Mouse (Mus musculus) adrenal gland, postnatal 14 days (tissue): Measurements from ENCODE around the gene Notch2. TPM values are rescaled to one million over a fixed set of nuclear protein-coding genes. Genes with fewer than 3 reads are reported as not detected.

ENCODE experiments used
- DNase-seq: peaks from one replicate; pipeline ENCODE4 v3.0.0; 2021; ENCODE audit warnings: mixed read lengths
- total RNA-seq: library from RNA; stranded (reverse); gene quantifications from 2 replicates; pipeline ENCODE4 v1.2.3, GENCODE M21; 2021

Notch2 gene
- total RNA-seq, 1 experiment from 2014 or later: 46.7 TPM

DNA sequence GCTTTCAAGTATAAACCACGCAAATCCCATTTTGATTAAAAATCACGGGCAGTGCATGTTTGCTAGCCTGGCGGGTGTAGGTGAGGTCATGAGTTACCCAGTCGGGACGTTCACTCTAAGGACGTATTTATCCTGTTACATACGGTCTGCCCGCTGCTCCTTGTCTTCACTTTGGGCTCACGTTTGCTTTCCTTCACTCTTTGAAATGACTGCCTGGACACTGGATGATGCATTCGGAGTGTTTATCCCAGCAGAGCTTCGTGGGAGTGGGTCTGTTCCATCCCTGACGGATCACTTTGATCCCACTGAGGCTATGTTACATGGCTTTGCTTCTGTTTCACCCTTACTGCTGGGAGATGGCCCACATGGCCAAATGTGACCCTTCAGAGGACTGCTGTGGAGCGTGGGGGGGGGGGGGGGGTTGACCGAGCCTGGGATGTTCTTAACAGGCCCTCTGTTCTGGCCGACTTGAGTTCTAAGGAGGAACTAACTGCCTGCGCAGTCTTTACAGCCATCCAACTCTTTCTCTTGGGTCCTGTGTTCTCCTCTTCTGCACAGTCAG is 38.2 kb downstream of the Notch2 start:
- no peak for DNase-seq

DNA sequence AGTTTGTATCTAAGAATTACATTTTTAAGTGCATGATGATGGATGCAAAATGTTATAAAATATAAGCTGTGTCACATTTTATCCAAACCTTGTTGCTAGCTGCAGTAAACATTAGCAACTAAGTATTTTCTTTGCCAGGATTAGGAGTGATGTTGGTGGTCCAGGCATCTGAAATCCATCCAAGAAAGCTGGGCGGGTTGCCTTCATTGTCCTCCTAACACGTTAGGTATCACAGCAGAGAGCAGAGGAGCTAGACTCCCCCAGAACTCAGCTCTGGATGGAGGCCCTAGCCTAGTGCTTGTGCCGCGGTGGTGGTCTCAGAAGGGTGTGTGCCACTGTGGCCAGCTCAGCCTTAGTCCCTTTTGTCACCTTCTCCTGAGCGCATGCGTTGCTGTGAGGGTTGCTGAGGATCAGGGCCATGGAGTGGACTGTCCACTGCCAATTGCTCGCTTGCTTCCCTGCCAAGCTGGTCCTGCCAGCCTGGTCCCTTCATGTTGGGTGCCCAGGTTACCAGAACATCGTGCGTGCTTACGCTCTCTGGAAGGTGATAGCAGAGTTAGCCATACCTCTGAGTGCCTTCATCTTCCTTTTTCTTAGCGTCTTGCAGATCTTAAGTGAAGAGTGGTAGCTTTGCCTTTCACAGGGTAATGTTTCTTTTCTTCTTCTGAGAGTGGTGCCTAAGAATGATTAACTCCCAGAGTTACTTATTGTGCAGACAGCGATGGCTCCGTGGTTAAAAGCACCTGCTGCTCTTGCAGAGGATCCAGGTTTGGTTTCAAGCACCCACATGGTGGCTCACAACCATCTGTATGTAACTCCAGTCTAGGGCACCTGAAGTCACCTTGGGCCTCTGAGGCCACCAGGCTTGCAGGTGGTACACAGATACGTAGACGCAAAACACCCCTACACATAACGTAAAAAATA is 39.4 kb downstream of the Notch2 start:
- no peak for DNase-seq

DNA sequence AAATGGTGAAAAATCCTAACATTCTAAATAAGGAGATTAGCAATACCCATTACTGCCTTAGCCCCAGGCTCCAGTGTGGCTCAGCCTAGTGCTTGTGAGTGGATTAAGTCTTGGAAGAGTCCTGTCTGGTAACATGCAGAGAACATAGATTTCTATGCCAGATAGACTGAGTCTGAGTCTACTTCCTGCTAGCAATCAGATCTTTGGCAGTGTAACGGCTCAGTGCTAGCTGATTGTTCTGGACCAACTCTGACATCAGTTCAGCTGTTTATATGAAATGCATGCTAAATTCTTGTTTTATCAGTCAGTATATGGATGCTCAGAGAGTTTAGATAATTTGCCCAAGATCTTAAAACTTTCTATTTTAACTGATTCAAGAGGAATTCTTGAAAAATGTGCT is 40.5 kb downstream of the Notch2 start:
- no peak for DNase-seq

DNA sequence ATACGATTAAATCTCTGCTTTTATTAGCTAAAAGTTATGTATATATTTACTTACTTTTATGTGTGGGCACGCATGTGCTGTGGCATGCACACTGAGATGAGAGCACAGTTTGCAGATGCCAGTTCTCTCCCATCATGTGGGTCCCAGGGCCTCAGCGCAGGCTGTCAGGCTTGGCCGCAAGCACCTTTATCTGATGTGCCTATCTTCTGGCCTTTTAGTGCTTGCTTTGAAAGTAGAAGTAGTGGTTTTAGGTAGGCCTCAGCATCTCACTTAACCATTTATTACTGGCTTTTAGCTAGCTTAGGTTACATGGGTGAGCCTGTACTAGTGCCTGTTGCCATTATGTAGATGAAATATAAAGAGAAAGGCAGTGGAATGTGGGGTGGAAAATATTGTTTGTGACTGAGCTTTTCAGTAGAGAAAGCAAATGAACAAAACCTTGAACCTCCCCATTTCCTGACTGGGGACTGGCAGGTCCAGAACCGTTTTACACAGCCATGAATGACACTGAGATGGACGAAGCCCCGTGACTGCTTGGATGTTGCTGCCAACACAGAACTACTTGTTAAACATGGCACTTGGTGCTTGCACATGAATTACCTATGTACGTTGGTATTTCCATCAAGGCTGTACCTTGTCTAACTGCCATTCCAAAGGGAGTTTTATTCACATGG is 41.1 kb downstream of the Notch2 start:
- no peak for DNase-seq

DNA sequence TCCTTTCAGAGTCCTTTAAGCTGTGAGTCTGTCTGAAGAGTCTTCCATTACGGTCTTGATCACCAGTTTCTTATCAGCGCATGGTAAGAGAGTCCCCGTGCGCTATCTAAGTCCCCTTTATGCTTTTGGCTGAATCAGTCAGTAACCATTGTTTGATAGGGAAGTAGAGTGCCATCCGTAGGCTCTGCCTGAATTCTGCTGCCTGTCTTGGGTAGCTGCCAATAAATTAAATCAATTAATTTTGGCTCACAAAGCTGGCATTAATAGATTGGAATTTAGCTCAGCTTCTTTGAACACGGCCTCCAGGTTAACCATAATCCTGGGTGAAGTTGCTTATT is 41.6 kb downstream of the Notch2 start:
- DNase-seq: no peak

DNA sequence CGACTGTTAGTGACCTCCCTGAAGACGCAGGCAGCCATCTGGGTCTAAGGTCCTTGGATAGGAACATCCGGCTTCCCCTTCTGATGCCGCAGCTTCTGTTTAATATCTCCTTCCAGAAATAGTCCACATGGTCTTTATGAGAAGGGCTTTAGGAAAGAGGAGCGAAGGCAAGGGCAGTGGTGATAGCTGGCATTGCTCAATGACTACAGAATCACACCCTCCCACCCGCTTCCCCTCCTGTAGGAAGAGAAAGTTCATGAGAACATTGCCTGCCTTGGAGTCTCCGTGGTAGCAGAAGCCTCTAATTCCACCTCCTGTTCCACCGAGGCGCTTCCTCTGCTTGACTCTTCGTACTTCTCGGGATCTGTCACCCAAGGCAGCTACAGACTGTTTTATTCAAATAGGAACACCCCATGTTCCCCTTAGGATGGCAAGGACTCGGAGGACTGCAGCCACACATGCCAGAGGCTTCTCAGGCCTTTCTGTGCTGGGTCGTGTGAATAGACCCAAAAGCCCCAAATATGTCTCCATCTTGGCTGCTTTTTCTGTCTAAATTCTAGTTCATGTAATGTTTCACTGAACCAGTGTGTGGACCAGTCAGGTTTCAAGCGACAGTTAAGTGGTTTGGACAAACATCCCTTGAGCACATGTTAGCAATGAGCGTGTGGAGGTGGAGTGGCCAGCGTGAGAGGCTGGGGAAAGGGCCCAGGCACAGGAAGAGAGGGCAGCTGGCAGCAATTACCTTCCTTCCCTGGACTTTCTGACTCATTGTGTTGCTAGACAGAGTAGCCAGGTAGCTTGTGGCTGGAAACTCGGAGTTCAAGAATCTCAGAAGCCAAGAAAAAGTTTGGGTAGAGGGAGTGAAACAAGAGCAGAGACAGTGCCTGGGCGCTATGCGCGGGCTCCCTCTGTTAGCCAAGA is 42.7 kb downstream of the Notch2 start:
- no peak for DNase-seq

DNA sequence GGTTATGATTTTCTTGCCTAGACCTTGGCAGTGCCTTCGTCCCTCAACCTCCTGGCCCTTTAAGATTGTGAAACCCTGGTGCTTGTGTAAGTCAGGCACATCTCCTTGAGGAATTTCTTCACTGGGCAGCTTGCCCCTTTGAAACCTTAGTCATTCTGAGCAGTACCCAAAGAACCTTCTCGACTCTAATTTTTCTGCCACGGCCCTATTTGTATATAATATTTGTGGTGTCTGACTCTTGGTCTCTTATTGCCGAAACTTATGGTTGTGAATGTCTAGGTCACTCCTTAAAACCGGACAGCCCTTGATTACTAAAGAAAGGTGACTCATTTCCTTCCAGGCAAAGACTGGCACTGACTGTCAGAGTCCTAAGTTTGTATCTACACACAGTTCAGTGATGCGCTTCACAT is 43.6 kb downstream of the Notch2 start:
- peak; percentile 83 for DNase-seq

DNA sequence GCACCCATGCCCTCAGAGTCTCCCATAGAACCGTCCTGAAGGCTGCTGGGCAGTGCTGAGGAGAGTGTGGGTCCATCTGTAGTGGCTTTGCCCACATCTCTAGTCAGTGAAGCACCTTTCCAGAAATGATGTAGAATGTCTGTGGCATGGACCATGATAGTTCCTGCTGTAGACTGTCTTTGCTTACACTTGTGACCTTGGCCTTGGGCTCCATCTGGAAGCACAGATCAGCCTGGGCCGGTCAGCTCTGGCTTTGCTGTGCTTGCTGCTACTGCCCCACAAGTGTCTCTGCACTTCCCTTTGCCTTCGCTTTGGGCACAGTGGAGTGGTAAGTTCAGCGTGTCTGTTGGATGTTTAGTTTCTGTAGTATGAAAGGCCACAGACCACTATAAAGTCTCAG is 45.7 kb downstream of the Notch2 start:
- DNase-seq: peak; percentile 54

DNA sequence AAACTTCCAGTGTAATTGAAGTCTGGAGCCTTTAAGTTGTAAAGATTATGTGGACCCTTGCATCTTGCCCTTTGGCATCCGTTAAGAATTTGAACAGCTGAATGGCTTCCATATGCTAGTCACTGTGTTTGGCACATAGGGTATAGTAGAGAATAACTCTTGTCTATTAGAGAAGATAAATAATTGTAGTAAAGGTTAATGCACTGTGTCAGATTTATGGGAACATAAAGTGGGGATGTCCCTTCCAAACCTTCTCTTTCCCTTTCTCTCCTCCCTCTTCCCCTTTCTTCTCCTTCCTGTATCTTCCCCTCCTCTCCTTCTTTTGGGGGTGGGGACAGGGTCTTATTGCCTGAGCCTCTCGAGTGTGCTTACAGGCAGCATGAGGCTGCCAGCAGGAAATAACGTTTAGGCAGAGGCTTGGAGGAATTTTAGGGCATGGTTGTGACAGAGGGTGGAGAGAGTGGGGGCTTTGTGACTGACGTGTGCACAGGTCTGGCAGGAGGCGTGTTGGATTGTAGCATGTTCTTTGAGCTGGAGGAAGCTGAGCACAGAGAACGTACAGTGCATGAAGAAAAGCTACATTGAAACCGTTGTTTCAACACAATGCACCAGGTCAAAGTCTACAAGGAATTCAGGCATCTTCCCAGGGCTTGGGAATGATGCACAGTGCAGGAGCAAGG is 47.8 kb downstream of the Notch2 start:
- no peak for DNase-seq

DNA sequence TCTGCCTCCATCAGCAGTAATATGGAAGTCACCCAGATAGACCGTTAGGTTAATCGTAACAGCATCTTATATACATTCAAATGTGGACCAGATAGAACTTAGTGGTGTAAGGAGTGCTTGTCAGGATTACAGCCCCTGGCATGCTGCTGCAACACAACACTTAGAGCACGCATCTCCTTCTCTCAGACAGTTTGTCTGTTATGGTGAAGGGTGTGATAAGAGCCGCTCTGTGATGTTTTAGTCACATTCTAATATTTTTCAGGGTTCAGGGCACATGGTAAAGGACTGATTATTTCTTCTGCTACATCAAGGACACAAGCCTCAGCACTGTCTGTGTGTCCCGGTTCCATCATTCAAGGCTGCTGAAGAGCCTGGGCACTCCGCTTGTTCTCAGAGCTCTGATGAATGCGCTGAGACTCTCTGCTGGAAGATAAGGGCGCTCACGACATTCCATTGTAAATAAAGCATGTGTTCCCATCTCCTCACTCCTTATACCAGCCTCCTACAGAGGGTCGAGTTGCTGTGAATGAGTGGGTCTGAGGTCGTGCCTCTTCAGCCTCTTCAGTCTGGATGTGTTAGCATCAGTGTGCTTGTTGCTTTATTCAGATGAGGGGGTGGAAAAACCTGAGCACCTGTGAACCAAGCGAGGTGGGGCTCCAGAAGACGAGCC is 48.5 kb downstream of the Notch2 start:
- DNase-seq: peak; percentile 35

DNA sequence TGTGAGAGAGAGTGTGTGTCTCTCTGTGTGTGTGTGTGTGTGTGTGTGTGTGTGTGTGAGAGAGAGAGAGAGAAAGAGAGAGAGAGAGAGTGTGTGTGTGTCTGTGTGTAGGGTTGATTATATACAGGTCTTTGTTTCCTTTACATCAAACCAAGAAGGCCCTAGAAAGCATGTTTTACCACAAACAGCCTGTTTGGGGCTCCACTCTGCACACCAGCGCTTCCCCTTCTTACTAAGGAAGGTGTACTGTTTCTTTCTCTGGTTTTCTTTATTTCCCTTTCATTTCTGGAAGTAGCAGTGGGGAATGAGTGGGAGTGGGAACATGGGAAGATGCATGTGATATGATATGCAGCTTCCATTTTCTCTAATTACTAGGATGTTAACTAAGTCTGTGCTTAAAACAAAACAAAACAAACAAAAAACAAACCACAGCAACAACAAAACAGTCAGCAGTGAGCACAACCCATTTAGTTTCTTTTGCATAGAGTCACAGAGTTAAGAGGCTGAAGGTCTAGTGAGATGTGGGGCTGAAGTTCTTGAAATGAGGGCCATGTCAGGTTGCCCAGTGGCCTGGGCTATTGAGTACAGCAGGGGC is 49.4 kb downstream of the Notch2 start:
- DNase-seq: no peak

DNA sequence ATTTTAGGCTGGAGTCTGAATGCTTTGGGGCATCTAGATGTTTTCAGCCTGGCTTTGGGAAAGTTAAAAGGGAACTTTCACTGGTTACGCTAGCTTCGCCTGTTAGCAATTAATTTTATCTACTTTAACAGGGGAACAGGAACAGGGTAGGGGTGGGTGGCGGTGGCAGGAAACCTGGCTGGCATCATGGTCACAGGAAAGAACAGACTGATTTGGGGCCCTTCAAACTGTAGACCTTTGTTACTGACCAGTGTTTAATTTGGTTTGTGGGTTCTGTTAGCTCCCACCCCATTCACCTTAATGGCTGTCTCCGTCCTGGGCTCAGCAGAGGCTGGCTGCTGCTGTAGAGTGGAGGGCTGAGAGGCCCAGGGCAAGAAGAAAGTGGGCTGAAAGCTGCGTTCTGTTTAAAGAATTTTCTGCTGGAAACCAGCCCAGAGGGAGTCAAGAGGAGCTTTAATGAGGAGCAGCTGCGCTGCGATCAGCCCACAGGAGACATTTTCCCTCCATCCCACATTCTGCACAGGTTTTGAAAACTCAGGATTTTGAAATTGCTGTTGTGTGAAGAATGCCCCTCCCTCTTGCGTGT is 50.0 kb downstream of the Notch2 start:
- DNase-seq: peak; percentile 50

DNA sequence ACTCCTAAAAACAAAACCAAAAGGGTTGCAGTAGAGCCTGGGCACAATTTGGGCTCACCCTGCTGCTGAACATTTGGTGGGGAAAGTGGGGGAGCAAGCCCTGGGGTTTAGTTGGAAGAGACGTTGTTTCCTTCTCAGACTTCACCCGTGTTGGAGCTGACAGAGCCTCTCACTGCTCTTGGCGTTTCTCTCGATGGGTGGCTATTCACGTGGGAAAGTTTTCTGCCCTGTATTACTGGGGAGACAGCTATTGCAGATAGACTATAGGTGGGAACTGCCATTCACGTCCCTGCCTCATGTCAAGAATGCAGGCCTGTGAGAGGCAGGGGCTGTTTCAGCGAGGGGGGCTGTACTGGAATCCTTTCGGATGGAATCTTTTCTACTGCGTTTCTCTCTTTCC is 50.5 kb downstream of the Notch2 start:
- DNase-seq: no peak

DNA sequence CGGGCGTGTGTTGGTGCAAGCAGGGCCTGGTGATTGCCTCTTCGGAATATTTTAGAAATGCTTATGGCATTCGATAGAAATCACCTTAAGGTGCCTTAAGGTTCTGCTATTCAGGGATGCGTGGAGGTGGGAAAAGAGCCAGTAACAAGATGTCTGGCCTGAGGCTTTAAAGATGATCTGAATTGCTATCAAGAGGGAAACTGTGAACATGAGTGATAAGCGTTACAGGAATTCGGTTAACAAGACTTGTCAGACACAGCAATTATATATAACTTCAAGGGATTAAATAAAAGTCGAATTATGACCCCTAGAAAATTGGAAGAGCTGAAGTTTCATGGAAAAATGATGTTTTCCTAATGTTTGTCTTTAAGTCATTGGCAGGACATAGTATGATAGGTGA is 51.7 kb downstream of the Notch2 start:
- no peak for DNase-seq

DNA sequence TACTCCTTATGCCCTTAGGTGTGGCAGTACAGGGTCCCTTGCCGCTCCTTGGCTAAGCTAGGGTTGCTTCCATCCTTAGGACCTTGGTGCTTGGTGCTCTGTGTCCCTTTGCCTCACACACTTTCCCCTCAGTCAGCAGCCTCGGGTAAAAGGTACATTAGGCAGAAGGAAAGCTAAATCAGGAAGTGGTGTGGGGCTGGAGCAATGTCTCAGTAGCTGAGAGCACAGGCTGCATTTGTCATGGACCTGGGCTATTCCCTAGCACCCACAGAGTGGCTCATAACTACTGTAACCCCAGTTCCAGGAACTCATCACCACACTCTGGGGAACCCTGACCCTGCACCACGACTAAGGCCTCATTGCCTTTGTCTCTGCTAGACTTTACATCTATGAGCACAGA is 53.1 kb downstream of the Notch2 start:
- DNase-seq: no peak

DNA sequence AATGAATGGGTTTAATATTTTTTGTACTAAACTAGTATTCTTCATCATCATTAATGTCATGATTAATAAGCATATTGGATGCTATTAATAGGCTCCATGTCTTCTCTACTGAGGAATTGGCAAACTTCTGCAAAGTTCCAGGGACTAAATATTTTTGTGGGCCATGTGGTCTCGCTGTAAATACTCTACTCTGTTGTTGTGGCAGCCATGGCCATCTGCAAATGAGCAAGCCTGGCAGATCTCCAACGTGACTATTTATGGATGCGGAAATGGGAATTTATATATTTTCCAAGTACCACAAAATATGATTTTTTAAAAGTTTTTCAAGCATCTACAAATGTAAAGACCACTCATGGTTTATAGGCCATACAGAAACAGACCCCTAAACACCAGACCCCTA is 54.1 kb downstream of the Notch2 start:
- no peak for DNase-seq

DNA sequence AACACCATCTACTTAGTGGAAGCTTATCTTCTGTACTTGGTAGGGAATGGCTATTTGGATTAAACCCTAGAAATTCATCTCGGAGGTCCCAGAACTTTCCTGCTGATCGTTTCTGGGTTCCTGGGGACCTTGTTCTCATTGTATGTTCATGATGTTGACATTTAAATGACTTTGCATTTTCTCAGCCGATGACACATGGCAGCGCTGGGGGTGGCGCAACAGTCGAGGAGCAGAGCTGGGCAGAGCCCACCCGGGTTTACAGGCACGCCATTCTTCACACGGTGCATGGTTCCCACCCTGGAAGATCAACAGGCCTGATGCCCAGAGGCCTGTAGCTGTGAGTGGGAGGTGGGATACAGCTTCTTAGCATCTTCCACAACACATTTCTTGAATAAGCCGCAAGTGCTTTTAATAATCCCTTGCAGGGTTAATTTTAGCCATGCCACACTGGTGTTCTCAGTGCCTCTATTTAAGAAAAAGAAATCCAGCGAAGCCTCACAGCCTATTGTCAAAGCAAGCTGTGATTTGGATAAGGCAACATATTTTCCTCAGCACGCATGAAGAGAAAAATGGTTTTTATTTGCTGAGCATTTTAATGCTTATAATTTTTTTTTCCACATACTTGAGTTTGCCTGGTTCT is 54.6 kb downstream of the Notch2 start:
- no peak for DNase-seq

DNA sequence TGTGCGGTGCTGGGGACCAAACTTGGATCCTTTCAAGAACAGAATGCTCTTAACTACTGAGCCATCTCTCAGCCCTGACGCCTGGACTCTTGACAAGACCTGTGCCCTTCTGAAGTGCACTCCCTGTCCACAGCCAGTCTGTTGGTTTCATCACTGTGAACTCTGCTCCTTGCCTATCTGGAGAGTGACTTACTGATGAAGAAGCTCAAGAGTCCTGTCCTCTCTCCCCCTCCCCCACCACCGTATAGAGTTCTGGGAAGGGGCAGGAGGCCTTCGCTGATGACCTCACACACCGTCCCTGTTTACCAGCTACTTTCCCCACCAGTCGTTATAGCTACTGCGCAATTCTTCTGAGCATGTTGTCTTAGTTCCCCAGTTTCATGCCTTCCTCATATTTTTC is 55.8 kb downstream of the Notch2 start:
- DNase-seq: no peak

DNA sequence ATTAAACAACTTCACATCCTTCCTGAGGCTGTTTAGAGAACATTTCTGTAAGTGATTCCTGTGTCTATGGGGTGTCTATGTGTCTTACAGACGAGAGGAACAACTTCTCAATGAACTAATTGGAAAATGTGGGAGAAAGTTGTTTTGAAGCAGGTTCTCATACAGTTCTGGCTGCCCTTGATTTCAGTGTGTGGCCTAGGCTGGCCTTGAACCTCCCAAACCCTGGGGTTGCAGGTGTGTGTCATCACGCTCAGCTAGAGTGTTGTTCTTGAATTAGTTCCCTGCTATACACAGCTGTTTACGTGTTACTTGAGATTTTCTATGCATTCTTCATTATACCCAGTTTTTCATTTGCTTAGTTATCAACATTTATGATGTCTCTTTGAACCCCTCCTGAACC is 56.5 kb downstream of the Notch2 start:
- DNase-seq: no peak

DNA sequence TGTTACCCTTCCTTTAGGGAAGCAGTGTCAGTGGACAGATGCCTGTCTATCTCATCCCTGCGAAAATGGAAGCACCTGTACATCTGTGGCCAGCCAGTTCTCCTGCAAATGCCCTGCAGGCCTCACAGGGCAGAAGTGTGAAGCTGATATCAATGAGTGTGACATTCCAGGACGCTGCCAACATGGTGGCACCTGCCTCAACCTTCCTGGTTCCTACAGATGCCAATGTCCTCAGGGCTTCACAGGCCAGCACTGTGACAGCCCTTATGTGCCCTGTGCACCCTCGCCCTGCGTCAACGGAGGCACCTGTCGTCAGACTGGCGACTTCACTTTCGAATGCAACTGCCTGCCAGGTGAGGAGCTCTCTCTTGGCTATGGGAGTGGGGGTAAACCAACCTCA is 59.2 kb downstream of the Notch2 start:
- no peak for DNase-seq
